Comparison of ENCODE assay signal across 9 mouse cellular contexts in the genomic region with DNA sequence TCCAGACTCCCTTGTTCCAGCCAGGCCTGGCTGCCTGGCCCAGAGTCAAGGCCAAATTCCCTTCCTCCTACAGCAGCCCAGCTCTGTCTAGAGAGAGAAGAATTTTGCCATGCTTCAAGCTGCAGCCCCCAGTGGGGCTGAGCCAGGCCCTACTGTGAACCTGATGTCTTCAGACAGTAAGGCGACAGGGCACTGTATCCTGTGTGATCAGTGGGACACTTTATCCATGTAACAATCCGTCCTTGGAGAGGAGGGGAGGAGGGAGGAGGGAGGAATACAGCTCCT. TPM values are rescaled to one million over a fixed set of nuclear protein-coding genes. Genes with fewer than 3 reads are reported as not detected.
DNase-seq lines count a peak whose midpoint lies in the region.
"Had no signal": no experiment of that assay in that cellular context is flagged by ENCODE, and none has a peak within 500 bp of the region (broad histone marks: within the 10 kb centered on the region; RNA-seq: fewer than 3 reads in every experiment).

No protein-coding gene starts in this region.

- peak; percentile 53 for DNase-seq in gastrocnemius, postnatal 10 days
- DNase-seq in gastrocnemius, adult 18-20 months (ENCODE audit: low spot score): no peak
- peak; percentile 30 for DNase-seq in urinary bladder, postnatal 14 days (ENCODE audit: low spot score)
- DNase-seq in urinary bladder, postnatal 10 days (ENCODE audit: low spot score): no peak
- DNase-seq in heart, postnatal 4 days: peak; percentile 57
- DNase-seq in testis, postnatal 14 days (ENCODE audit: low spot score): peak; percentile 50
- DNase-seq in frontal cortex, postnatal 25 days (ENCODE audit: low spot score in 2 of 2): no peak
- no peak for DNase-seq in retina, postnatal 1 day
- DNase-seq: right cerebral cortex, postnatal 4 days had no signal

RNA-seq across cellular contexts. Expression of a gene that starts 1.4 kb away (rescaled TPM):
- total RNA-seq in gastrocnemius, postnatal 10 days (2021): 10 to 100 TPM; 44.3 to 56.9 TPM
- total RNA-seq in gastrocnemius, adult 18-20 months (2021): 10 to 100 TPM; 41.7 to 46.3 TPM
- total RNA-seq in heart, postnatal 4 days (2021): 10 to 100 TPM; 54.6 to 55.2 TPM

Comparison
In these comparisons a context has a peak if more than half of its experiments do, and no peak if none do; other contexts are left out.
1. DNase-seq: peak in gastrocnemius, postnatal 10 days (single experiment), urinary bladder, postnatal 14 days (single experiment), heart, postnatal 4 days (single experiment) and testis, postnatal 14 days (single experiment); none in gastrocnemius, adult 18-20 months (single experiment), urinary bladder, postnatal 10 days (single experiment), frontal cortex, postnatal 25 days (0 of 2) and retina, postnatal 1 day (single experiment).